Mouse (Mus musculus) lung, postnatal 0 days (tissue): ENCODE measurements around the gene Lifr.

Experiments used
- CTCF ChIP-seq: IDR thresholded peaks from 2 replicates; pipeline ENCODE4 v1.5.1; 2016; ENCODE audit warnings: antibody characterized with exemption, mild to moderate bottlenecking
- EP300 ChIP-seq: IDR thresholded peaks from 2 replicates; pipeline ENCODE4 v1.6.1; 2016; ENCODE audit warnings: antibody characterized with exemption, mild to moderate bottlenecking, control low read depth

GRCm38 (mm10) chr15:7062698-7063009 lies 27.8 kb upstream of the Lifr start:
- no peak for TF ChIP-seq CTCF
- no peak for TF ChIP-seq EP300
